Mouse (Mus musculus) intestine, postnatal 0 days (tissue): ENCODE data around the gene Kdm2a. TPM values are rescaled to one million over a fixed set of nuclear protein-coding genes. Genes with fewer than 3 reads are reported as not detected.
A peak's percentile ranks its signal among the peaks of the same experiment; 100 is the strongest.

Experiments used
- ATAC-seq: fragments of 200-750 bp; cut with Nextera tagmentation; 2 replicates; pipeline ENCODE4 v1.8.0; 2017; ENCODE audit warnings: mild to moderate bottlenecking, moderate TSS enrichment, moderate library complexity
- H3K27ac ChIP-seq: fragments of 300-500 bp; sonication (generic); 2 replicates; pipeline ENCODE4 v1.5.1; 2014; ENCODE audit warnings: mild to moderate bottlenecking, low read depth, low read length, moderate library complexity
- H3K27me3 ChIP-seq: fragments of 300-500 bp; sonication (generic); replicated peaks from 2 replicates; pipeline ENCODE4 v1.6.1; 2014; ENCODE audit warnings: low read length, mixed read lengths; ENCODE audit not compliant: control insufficient read depth, insufficient read depth
- H3K36me3 ChIP-seq: fragments of 300-500 bp; sonication (generic); 2 replicates; pipeline ENCODE4 v1.6.1; 2014; ENCODE audit warnings: mild to moderate bottlenecking, moderate library complexity; ENCODE audit not compliant: control insufficient read depth, insufficient read depth
- H3K4me1 ChIP-seq: fragments of 300-500 bp; sonication (generic); replicated peaks from 2 replicates; pipeline ENCODE4 v1.6.1; 2014; ENCODE audit warnings: antibody characterized with exemption, low read length, mixed read lengths; ENCODE audit not compliant: control insufficient read depth, insufficient read depth
- H3K4me2 ChIP-seq: fragments of 300-500 bp; sonication (generic); replicated peaks from 2 replicates; pipeline ENCODE4 v1.6.1; 2014; ENCODE audit warnings: low read depth, mild to moderate bottlenecking, moderate library complexity
- H3K4me3 ChIP-seq: fragments of 300-500 bp; sonication (generic); 2 replicates; pipeline ENCODE4 v1.5.1; 2014; ENCODE audit warnings: low read depth, low read length
- H3K9ac ChIP-seq: fragments of 300-500 bp; sonication (generic); 2 replicates; pipeline ENCODE4 v1.6.1; 2014; ENCODE audit warnings: mild to moderate bottlenecking, low read depth, low read length
- H3K9me3 ChIP-seq: fragments of 300-500 bp; sonication (generic); 2 replicates; pipeline ENCODE4 v1.6.1; 2016; ENCODE audit warnings: mixed run types; ENCODE audit not compliant: control insufficient read depth
- CTCF ChIP-seq: sonication (generic); IDR thresholded peaks from 2 replicates; pipeline ENCODE4 v1.5.1; 2016; ENCODE audit warnings: low read depth, mild to moderate bottlenecking, control low read depth, antibody characterized with exemption, moderate library complexity
- WGBS: fragments of 180-500 bp; shearing (Covaris S2); extraction: QIAGEN DNeasy Blood & Tissue Kit; methylation state at CpG from one replicate; pipeline ENCODE4 v1.1.7; 2014; 5-methylcytosine and 5-hydroxymethylcytosine counted together
- polyA plus RNA-seq: library from polyadenylated mRNA; unstranded; fragments of >200 nt; fragmentation: Nextera tagmentation; extraction: Ambion mirVana; gene quantifications from 2 replicates; pipeline ENCODE4 v1.2.1, GENCODE M21; 2015

Kdm2a gene
- polyA plus RNA-seq, 1 experiment from 2014 or later: 21.2 TPM

GRCm38 (mm10) chr19:4420153-4420910 lies 22.2 kb upstream of the Kdm2a start:
- ATAC-seq: no peak

DNA sequence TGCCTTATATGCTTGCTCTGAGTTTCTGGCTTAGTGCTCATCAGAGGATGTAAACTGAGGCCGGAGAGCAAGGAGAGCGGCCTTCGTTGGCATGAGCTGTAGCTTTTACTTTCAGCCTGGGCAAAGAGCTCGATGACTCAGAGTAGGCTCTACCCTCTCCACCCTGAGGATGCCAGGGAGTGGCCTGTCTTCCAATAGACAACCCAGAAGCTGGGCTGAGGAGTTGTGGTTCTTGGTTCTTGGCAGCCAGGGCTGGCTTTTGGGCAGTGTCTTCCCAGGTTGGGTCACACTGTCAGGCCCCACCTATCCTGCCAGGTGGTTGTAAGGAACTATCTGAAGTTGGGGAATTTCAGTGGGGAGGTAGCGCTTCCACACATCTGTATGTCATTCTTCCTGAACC lies 21.6 kb upstream of the Kdm2a start:
- WGBS: 86% methylated on average over 5 of the region's 5 CpGs
- Histone ChIP-seq H3K9me3 (no peaks in the 10 kb centered on the region), H3K4me3 (no peak overlapping the region), H3K36me3 (peaks cover 7% of the 10 kb centered on the region), H3K27ac (no peak overlapping the region), H3K4me2 (no peak overlapping the region), H3K4me1 (0 out of 2 replicates have a peak, but pooled peaks cover 3% of the 10 kb centered on the region), H3K9ac (no peak overlapping the region), H3K27me3 (no peaks in the 10 kb centered on the region)
- no peak for ATAC-seq
- no peak for TF ChIP-seq CTCF

More at GRCm38 (mm10) chr19:4420153-4420910, 22.2 kb upstream of the Kdm2a start:
- no peak overlapping the region for H3K9ac ChIP-seq
- no peaks in the 10 kb centered on the region for H3K27me3 ChIP-seq
- peaks cover 8% of the 10 kb centered on the region for H3K36me3 ChIP-seq
- no peaks in the 10 kb centered on the region for H3K9me3 ChIP-seq
- TF ChIP-seq CTCF: no peak
- no peak overlapping the region for H3K4me3 ChIP-seq
- WGBS: 68% methylated on average over 8 of the region's 8 CpGs
- 0 out of 2 replicates have a peak, but pooled peaks cover 3% of the 10 kb centered on the region for H3K4me1 ChIP-seq
- H3K27ac ChIP-seq: no peak overlapping the region
- H3K4me2 ChIP-seq: no peak overlapping the region

- H3K4me1 ChIP-seq: 0 out of 2 replicates have a peak, but pooled peaks cover 3% of the 10 kb centered on the region
- peak; percentile 44 for ATAC-seq
- no peak overlapping the region for H3K4me2 ChIP-seq
- H3K4me3 ChIP-seq: no peak overlapping the region
- H3K36me3 ChIP-seq: peaks cover 3% of the 10 kb centered on the region; the same call in 1 of the 2 replicates
- peak overlapping the region; percentile 15 for H3K27ac ChIP-seq
- H3K27me3 ChIP-seq: no peaks in the 10 kb centered on the region
- no peaks in the 10 kb centered on the region for H3K9me3 ChIP-seq
- no peak for TF ChIP-seq CTCF
- no peak overlapping the region for H3K9ac ChIP-seq
Measured at GRCm38 (mm10) chr19:4417713-4418112, 19.6 kb upstream of the Kdm2a start.

DNA sequence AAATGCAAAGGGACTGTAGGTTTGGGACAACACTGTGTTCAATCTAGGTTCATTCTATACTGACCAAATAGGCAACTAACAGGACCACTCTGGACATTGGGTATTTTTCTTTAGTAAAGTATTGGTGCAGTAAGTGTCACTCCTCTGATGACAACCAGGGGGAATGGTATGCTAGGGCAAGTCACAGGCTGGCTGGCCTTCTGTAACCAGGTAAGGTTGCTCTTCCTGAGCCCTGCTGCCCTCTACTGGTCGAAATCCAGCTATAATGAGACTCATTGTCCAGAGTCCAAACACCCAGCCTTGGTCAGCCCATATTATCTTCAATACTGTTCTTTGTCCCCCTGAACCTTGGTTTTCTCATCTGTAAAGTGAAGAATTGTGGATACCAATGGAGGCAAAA lies 19.1 kb upstream of the Kdm2a start:
- Histone ChIP-seq H3K9ac (no peak overlapping the region), H3K4me1 (0 out of 2 replicates have a peak, but pooled peaks cover 3% of the 10 kb centered on the region), H3K27ac (peak overlapping the region; percentile 15), H3K9me3 (no peaks in the 10 kb centered on the region), H3K27me3 (no peaks in the 10 kb centered on the region), H3K36me3 (peaks cover 3% of the 10 kb centered on the region; the same call in 1 of the 2 replicates), H3K4me2 (no peak overlapping the region), H3K4me3 (no peak overlapping the region)
- peak; percentile 93 for TF ChIP-seq CTCF
- ATAC-seq: peak; percentile 88
- WGBS: 3% methylated on average over 1 of the region's 1 CpGs

DNA sequence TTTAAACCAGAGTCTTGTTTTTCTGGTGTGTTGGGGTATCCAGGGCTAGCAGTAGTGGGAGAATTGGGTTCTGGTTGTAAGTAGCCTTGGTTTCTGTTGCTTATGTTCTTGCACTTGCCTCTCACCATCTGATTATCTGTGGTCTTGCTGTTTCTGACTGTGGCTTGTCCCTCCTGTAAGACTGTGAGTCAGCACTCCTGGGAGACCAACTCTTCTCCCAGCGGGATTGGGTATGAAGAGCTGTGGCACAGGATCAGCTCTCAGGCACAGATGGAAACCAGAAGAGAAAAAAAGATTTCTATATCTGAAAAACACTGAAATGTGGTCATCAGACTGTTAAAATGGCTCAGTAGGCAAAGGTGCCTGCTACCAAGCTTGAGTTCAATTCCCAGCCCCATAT lies 16.5 kb upstream of the Kdm2a start:
- WGBS: 90% methylated on average over 1 of the region's 1 CpGs
- H3K36me3 ChIP-seq: no peaks in the 10 kb centered on the region
- H3K27me3 ChIP-seq: no peaks in the 10 kb centered on the region
- H3K9ac ChIP-seq: no peak overlapping the region
- ATAC-seq: no peak
- no peak overlapping the region for H3K4me3 ChIP-seq
- TF ChIP-seq CTCF: no peak
- H3K9me3 ChIP-seq: no peaks in the 10 kb centered on the region
- 0 out of 2 replicates have a peak, but pooled peaks cover 3% of the 10 kb centered on the region for H3K4me1 ChIP-seq
- H3K27ac ChIP-seq: no peak overlapping the region
- no peak overlapping the region for H3K4me2 ChIP-seq

- Histone ChIP-seq H3K27ac (no peak overlapping the region), H3K27me3 (no peaks in the 10 kb centered on the region), H3K4me1 (no peaks in the 10 kb centered on the region), H3K4me3 (no peak overlapping the region), H3K9me3 (no peaks in the 10 kb centered on the region), H3K36me3 (no peaks in the 10 kb centered on the region), H3K4me2 (no peak overlapping the region), H3K9ac (no peak overlapping the region)
- 41% methylated on average over 2 of the region's 2 CpGs for WGBS
- peak; percentile 59 for ATAC-seq
- TF ChIP-seq CTCF: no peak
Measured at GRCm38 (mm10) chr19:4409062-4409461, 11.0 kb upstream of the Kdm2a start.
